Mouse (Mus musculus) embryonic facial prominence, embryonic 13.5 days (tissue): ENCODE data around the gene Ccnd2. TPM values are rescaled to one million over a fixed set of nuclear protein-coding genes. Genes with fewer than 3 reads are reported as not detected.

Source experiments
- ATAC-seq: fragments of 200-750 bp; cut with Nextera tagmentation; 2 replicates; pipeline ENCODE4 v1.8.0; 2017; ENCODE audit warnings: low read depth; ENCODE audit not compliant: insufficient number of reproducible peaks, insufficient read depth, low FRiP score, low TSS enrichment
- H3K27ac ChIP-seq: fragments of 300-500 bp; sonication (generic); 2 replicates; pipeline ENCODE4 v1.5.1; 2015; ENCODE audit warnings: moderate library complexity, mild to moderate bottlenecking, inconsistent platforms
- H3K27me3 ChIP-seq: fragments of 300-500 bp; sonication (generic); 2 replicates; pipeline ENCODE4 v1.6.1; 2015; ENCODE audit warnings: mild to moderate bottlenecking, inconsistent platforms
- H3K36me3 ChIP-seq: fragments of 300-500 bp; sonication (generic); 2 replicates; pipeline ENCODE4 v1.6.1; 2015; ENCODE audit warnings: mild to moderate bottlenecking, inconsistent platforms
- H3K4me1 ChIP-seq: fragments of 300-500 bp; sonication (generic); 2 replicates; pipeline ENCODE4 v1.6.1; 2015; ENCODE audit warnings: inconsistent platforms
- H3K4me2 ChIP-seq: fragments of 300-500 bp; sonication (generic); 2 replicates; pipeline ENCODE4 v1.6.1; 2015; ENCODE audit warnings: moderate library complexity, mild to moderate bottlenecking, inconsistent platforms
- H3K4me3 ChIP-seq: fragments of 300-500 bp; sonication (generic); 2 replicates; pipeline ENCODE4 v1.5.1; 2015; ENCODE audit warnings: mild to moderate bottlenecking, inconsistent platforms
- H3K9ac ChIP-seq: fragments of 300-500 bp; sonication (generic); 2 replicates; pipeline ENCODE4 v1.6.1; 2015; ENCODE audit warnings: mild to moderate bottlenecking, inconsistent platforms
- H3K9me3 ChIP-seq: fragments of 300-500 bp; sonication (generic); 2 replicates; pipeline ENCODE4 v1.6.1; 2016; ENCODE audit warnings: inconsistent platforms
- WGBS: fragments of 180-500 bp; shearing (Covaris S2); methylation state at CpG from one replicate; pipeline ENCODE4 v1.1.7; 2015; ENCODE audit warnings: mixed read lengths; 5-methylcytosine and 5-hydroxymethylcytosine counted together
- polyA plus RNA-seq: library from polyadenylated mRNA; unstranded; fragments of >200 nt; fragmentation: Nextera tagmentation; extraction: Ambion mirVana; gene quantifications from 2 replicates; pipeline ENCODE4 v1.2.1, GENCODE M21; 2015

Ccnd2 gene
- 1,075 and 1,213 TPM in 2 replicates for polyA plus RNA-seq

DNA sequence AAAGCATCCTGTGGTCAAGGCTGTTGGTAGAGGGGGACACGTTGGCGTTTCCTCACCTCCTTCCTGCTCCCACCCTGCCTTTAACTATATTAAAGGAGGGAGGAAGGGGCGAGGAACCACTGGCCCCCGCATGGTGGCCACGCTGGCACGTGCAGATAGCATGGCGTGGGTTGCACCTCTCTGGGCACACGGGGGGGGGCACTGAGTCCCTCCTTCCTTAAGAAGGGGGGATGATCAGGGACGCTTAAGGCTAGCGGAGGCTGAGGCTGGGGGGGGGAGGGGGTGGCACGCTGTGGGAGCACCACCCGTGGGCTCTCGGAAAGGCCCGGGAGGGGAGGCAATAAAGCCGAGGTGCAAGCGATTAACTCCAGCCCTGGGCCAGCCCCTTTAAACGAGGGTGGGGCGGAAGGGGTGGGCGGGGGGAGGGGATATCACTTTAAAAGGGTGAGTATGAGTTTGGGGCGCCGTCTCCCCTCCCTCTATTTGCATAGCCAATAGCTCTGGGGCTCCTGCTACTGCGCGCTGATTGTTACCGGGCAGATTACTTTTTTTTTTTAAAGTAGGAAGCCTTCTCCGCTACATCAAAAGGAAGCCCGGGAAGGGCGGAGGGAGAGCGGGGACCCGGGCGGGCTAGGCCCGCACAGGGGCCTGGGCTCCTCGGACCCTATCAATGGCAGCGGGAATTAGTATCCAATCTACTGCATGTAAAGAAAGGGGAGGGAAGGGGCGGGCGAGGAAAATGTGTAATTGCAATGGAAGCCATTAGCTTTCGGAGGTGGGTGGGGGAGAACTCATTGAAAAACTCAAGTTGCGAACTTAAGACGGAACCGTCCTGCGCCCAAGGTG, at the start of gene Ccnd2:
TSS of gene Ccnd2 (minus strand) at position 88 of the 846 bp plus-strand sequence.
- H3K4me2 ChIP-seq, result peak within 1 kb of the TSS; percentile 90
- no peaks in the 10 kb centered on the region for H3K27me3 ChIP-seq
- ATAC-seq, result peak; percentile 82
- H3K4me3 ChIP-seq, result peak within 1 kb of the TSS; percentile 78
- no peaks in the 10 kb centered on the region for H3K36me3 ChIP-seq
- H3K4me1 ChIP-seq, result peaks cover 51% of the 10 kb centered on the region
- H3K9ac ChIP-seq, result peak within 1 kb of the TSS; percentile 72
- H3K9me3 ChIP-seq, result no peaks in the 10 kb centered on the region
- under 1% methylated on average over 40 of the region's 40 CpGs for WGBS
- H3K27ac ChIP-seq, result peak within 1 kb of the TSS; percentile 95

DNA sequence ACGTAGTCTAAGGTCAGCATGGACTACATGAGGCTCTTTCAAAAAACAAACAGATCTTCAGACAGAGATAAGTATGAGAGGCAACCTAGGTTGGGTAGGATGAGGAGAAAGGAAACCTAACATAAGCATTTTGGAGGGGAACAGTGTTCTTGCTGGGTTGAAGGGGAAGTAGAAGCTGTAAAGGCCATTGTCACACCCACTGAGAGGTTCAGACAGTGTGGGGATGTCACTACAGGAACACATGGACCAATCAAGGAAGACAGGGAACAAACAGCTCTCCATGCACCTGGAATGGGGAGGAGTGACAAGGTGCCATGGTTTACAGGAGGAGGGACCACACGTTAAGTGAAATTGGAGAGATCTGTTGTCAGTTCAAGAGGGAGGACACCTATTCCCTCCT, 45.0 kb upstream of the Ccnd2 start:
- Histone ChIP-seq H3K27ac (no peak overlapping the region), H3K4me1 (no peaks in the 10 kb centered on the region), H3K9ac (no peak overlapping the region), H3K4me3 (no peak overlapping the region), H3K36me3 (no peaks in the 10 kb centered on the region), H3K27me3 (no peaks in the 10 kb centered on the region), H3K9me3 (no peaks in the 10 kb centered on the region), H3K4me2 (no peak overlapping the region)
- WGBS, result 74% methylated on average over 2 of the region's 2 CpGs
- no peak for ATAC-seq

DNA sequence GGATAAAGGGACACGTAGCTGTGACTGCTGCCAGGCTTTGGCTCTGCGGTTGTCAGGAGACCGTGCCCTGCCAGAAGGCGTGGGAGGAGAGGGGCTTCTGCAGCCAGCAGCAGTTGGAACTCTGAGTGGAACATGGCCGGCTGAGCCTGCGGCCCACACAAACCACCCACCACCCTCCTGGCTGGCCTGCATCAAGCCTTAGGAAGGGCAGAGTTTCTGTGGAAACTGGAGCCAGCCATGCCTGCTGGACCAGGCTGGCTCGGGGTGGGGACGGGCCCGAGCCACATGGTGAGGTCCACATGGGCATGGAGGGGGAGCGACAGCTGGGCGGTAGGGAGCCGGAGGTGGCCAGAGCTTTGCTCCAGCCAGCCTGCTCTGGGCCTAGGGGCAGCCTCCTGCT, 29.3 kb upstream of the Ccnd2 start:
- Histone ChIP-seq H3K27me3 (no peaks in the 10 kb centered on the region), H3K9me3 (no peaks in the 10 kb centered on the region), H3K4me2 (no peak overlapping the region), H3K4me3 (no peak overlapping the region), H3K36me3 (no peaks in the 10 kb centered on the region), H3K4me1 (peaks cover 40% of the 10 kb centered on the region), H3K27ac (peak overlapping the region; percentile 11; the same call in 1 of the 2 replicates), H3K9ac (no peak overlapping the region)
- WGBS, result 83% methylated on average over 12 of the region's 12 CpGs
- ATAC-seq, result no peak

DNA sequence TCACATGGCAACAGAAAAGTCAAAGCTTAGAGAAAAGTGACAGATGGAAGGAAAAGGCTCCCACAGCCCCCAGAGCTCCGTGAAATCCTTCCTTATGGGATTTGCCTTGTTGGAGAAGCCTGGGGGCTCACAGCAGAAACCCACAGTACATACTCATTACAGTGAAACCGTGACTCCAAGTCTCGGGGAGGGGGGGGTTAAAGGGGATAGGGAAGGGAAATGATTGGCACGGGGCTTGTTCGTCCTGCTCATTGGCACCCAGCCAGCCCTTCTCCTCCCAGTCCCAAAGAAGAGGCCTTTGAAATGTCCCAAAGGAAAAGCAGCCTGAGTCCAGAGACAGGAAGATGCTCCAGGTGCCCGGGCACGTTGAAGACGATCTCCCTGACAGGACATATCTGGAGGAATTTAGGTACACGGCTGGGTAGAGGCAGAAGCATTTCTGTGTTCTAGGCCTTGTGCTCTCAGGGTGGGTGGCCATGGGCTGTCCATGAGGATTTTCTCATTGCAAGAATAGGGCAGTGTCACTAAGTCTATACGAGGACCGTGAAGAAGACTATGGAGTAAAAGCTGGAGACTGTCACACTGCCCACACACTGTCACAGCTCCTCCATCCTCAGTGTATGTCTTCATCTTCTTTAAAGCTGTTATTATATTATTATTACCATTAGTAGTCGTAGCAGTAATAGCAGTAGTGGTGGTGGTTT, 27.2 kb upstream of the Ccnd2 start:
- no peak overlapping the region for H3K9ac ChIP-seq
- 31% methylated on average over 12 of the region's 12 CpGs for WGBS
- no peaks in the 10 kb centered on the region for H3K9me3 ChIP-seq
- H3K27ac ChIP-seq, result no peak overlapping the region
- no peaks in the 10 kb centered on the region for H3K27me3 ChIP-seq
- no peak for ATAC-seq
- H3K4me1 ChIP-seq, result peaks cover 27% of the 10 kb centered on the region
- no peaks in the 10 kb centered on the region for H3K36me3 ChIP-seq
- no peak overlapping the region for H3K4me2 ChIP-seq
- H3K4me3 ChIP-seq, result no peak overlapping the region

DNA sequence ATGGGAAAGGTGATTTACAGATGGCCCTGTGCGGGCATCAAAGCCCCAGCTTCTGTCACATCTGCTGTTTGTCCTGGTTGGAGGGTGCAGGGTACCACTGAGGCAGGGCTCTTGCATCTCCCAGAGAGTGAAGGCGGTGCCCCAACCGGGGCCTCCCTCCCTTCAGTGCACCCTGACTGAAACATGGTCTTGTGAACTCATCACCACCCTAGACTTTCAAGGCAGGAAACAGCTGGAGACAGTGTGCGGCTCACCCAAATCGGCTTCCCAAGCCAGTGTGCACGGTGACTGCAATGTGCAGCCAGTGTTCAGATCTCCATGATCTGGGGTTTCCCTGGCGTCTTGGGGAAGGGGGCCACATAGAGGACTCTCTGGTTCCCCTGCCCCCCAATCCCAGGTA, 26.0 kb upstream of the Ccnd2 start:
- Histone ChIP-seq H3K27ac (no peak overlapping the region), H3K4me2 (no peak overlapping the region), H3K4me3 (no peak overlapping the region), H3K9ac (0 out of 2 replicates have a peak overlapping the region, but pooled peaks have one; percentile 22), H3K4me1 (peaks cover 27% of the 10 kb centered on the region), H3K36me3 (no peaks in the 10 kb centered on the region), H3K27me3 (no peaks in the 10 kb centered on the region), H3K9me3 (no peaks in the 10 kb centered on the region)
- WGBS, result 64% methylated on average over 7 of the region's 7 CpGs
- no peak for ATAC-seq

DNA sequence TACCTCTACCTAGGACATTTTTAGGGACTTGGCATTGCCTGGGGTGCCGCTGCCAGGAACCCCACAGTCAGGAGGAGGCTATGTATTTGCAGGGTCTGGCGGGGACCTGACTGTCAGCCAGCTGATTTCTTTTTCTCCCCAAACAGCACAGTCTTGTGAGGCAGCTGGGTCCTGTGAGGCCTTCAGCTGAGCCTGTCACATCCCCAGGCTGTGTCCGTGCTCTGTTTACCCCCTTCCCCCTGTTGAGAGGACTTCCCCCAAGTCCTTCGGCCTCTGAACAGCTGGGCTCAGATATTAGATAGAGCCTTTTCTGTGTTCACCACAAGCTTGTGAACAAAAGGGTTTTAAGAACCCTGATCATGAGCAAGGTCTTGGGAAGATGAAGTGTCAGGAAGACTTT, 25.4 kb upstream of the Ccnd2 start:
- ATAC-seq, result no peak
- whole genome bisulfite sequencing, result 43% methylated on average over 4 of the region's 4 CpGs
- Histone ChIP-seq H3K36me3 (no peaks in the 10 kb centered on the region), H3K9ac (0 out of 2 replicates have a peak overlapping the region, but pooled peaks have one; percentile 22), H3K9me3 (no peaks in the 10 kb centered on the region), H3K27me3 (no peaks in the 10 kb centered on the region), H3K4me3 (no peak overlapping the region), H3K27ac (no peak overlapping the region), H3K4me1 (peaks cover 27% of the 10 kb centered on the region), H3K4me2 (no peak overlapping the region)

DNA sequence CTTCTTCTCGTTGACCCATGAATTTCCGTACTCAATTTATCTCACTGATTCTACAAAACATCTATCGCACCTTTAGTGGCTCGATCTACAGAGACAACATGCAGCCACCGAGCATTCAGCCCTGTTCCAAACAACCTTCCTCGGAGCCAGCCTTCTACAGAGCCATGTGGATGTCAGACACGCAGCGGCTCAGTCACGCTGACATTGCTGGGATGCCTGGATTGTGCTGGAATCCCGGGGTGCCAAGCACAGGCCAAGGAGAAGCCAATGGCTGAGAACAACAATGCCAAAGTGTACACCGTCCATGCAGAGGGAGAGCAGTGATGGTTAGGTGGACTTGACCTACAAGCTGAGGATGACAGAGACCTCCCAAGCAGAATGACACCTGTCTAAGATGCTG, 20.5 kb upstream of the Ccnd2 start:
- Histone ChIP-seq H3K4me1 (peaks cover 4% of the 10 kb centered on the region; the same call in 1 of the 2 replicates), H3K4me3 (no peak overlapping the region), H3K36me3 (no peaks in the 10 kb centered on the region), H3K4me2 (no peak overlapping the region), H3K9ac (no peak overlapping the region), H3K9me3 (no peaks in the 10 kb centered on the region), H3K27ac (no peak overlapping the region), H3K27me3 (no peaks in the 10 kb centered on the region)
- ATAC-seq, result no peak
- 85% methylated on average over 11 of the region's 11 CpGs for WGBS

DNA sequence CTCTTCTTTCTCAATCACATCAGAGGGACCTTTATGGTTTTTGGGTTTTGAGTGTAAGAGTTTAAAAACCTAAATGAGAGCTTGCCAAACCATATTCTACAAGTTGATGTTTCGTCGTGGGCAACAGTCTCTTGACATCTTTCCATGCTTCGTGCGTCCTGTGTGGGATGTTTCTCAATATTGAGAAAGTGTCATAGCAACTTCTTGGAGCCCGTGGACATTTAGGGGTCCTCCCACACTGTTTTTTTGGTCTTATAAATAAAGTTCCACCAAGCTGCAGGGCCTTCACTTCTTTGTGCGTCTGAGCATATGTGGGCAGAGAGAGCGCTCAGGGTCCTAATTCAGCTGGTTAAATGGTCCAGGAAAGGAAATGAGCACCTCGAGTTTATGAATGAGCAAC, 18.7 kb upstream of the Ccnd2 start:
- Histone ChIP-seq H3K4me3 (no peak overlapping the region), H3K9me3 (no peaks in the 10 kb centered on the region), H3K4me2 (no peak overlapping the region), H3K4me1 (no peaks in the 10 kb centered on the region), H3K27ac (no peak overlapping the region), H3K9ac (no peak overlapping the region), H3K27me3 (no peaks in the 10 kb centered on the region), H3K36me3 (no peaks in the 10 kb centered on the region)
- ATAC-seq, result no peak
- WGBS, result 87% methylated on average over 8 of the region's 8 CpGs

DNA sequence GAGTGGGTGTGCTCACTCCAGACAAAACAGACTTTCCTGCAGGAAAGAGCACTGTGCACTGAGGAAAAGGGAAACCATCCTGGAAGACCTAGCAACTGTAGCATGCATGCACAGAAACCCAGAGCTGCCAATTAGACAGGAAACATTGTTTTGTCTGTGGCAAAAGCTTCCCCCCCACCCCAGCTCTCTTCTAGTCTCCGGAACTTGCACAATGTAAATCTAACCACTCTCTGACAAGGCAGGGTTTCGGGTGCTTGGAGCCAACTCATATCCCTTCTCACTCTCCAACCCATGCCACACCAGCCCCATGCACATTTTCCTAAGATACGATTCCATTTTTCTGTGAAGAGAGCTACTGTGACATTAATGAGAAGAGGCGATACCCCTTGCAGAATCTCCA, 13.7 kb upstream of the Ccnd2 start:
- ATAC-seq, result no peak
- Histone ChIP-seq H3K4me3 (no peak overlapping the region), H3K9me3 (no peaks in the 10 kb centered on the region), H3K4me1 (no peaks in the 10 kb centered on the region), H3K27ac (no peak overlapping the region), H3K36me3 (no peaks in the 10 kb centered on the region), H3K9ac (no peak overlapping the region), H3K4me2 (no peak overlapping the region), H3K27me3 (no peaks in the 10 kb centered on the region)
- 75% methylated on average over 4 of the region's 4 CpGs for WGBS

DNA sequence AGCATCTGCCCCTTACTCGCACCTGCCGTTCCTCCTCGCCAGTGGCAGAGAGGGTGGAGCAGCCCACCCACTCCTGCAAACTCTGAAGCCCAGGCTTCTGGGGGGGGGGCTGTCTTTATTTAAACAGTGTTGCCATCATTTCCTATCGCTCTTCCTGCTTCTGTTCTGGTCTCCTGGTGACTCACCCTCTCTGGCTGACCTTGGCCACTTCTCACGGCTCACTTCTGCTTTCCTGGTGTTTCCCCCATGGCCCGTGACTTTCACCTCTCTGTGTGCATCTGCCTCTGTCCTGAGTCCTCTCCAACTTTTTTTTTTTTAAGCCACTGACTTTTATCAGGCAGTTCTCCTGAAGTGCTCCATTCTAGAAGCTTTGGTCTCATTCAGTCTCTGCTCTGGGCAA, 10.8 kb upstream of the Ccnd2 start:
- no peak for ATAC-seq
- H3K4me1 ChIP-seq, result 0 out of 2 replicates have a peak, but pooled peaks cover 4% of the 10 kb centered on the region
- WGBS, result 59% methylated on average over 6 of the region's 6 CpGs
- no peak overlapping the region for H3K4me3 ChIP-seq
- no peaks in the 10 kb centered on the region for H3K9me3 ChIP-seq
- no peaks in the 10 kb centered on the region for H3K27me3 ChIP-seq
- H3K4me2 ChIP-seq, result no peak overlapping the region
- no peak overlapping the region for H3K27ac ChIP-seq
- no peaks in the 10 kb centered on the region for H3K36me3 ChIP-seq
- no peak overlapping the region for H3K9ac ChIP-seq

DNA sequence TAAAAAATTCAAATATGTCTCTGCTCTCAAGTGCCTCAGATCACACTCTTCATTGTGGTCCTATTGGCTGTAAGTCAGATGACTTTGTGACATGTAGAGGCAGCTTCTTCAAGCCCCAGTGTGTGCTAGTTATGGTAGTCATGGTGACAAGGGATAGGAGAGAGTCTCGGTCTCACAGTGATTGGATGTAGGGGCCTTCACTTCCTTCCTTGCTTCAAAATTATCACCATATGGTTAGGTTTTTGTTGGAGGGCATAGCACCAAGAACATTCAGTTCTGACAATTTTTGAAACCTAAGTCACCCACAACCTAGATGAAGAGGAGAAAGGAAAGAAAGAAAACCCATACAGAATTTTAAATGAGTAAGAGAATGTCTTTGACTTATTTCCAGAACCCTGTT, 5.3 kb upstream of the Ccnd2 start:
- Histone ChIP-seq H3K4me2 (no peak overlapping the region), H3K4me1 (peaks cover 30% of the 10 kb centered on the region), H3K9ac (no peak overlapping the region), H3K9me3 (no peaks in the 10 kb centered on the region), H3K4me3 (no peak overlapping the region), H3K36me3 (no peaks in the 10 kb centered on the region), H3K27ac (no peak overlapping the region), H3K27me3 (0 out of 2 replicates have a peak, but pooled peaks cover 3% of the 10 kb centered on the region)
- WGBS, result 30% methylated on average over 1 of the region's 1 CpGs
- ATAC-seq, result no peak

DNA sequence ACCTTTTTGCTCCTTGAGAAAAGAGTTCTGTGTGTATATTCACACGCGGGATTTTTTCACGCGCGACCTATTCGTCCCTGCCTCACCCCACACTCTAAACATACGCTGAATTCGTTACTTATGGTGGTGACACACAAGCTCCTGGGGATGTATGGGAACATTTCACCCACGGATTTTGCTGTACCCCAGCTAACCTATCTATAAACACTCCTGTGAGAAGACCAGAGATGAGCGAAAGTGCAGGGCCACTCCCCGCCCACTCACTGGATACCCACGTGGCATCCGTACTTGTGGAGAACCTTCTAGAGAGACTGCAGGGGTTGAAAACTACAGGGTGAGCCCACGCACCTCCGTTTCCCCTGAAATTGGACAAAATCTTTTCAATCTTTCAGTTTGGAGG, 3.5 kb upstream of the Ccnd2 start:
- WGBS, result under 1% methylated on average over 15 of the region's 15 CpGs
- no peaks in the 10 kb centered on the region for H3K36me3 ChIP-seq
- peak overlapping the region; percentile 78 for H3K4me3 ChIP-seq
- H3K9me3 ChIP-seq, result no peaks in the 10 kb centered on the region
- H3K9ac ChIP-seq, result peak overlapping the region; percentile 72
- peaks cover 42% of the 10 kb centered on the region for H3K4me1 ChIP-seq
- 0 out of 2 replicates have a peak, but pooled peaks cover 3% of the 10 kb centered on the region for H3K27me3 ChIP-seq
- H3K4me2 ChIP-seq, result peak overlapping the region; percentile 90
- peak overlapping the region; percentile 95 for H3K27ac ChIP-seq
- ATAC-seq, result no peak
